Mouse (Mus musculus): Measurements from ENCODE around the gene Dusp8. TPM values are rescaled to one million over a fixed set of nuclear protein-coding genes. Genes with fewer than 3 reads are reported as not detected.
A peak's percentile ranks its signal among the peaks of the same experiment; 100 is the strongest.
"Not testable (repeated sequence)": the region's sequence is repeated elsewhere in the genome, so short reads cannot be mapped to it uniquely, and the experiment has no call there.

The Dusp8 gene
- total RNA-seq (2017): not detected in 2 replicates

DNA sequence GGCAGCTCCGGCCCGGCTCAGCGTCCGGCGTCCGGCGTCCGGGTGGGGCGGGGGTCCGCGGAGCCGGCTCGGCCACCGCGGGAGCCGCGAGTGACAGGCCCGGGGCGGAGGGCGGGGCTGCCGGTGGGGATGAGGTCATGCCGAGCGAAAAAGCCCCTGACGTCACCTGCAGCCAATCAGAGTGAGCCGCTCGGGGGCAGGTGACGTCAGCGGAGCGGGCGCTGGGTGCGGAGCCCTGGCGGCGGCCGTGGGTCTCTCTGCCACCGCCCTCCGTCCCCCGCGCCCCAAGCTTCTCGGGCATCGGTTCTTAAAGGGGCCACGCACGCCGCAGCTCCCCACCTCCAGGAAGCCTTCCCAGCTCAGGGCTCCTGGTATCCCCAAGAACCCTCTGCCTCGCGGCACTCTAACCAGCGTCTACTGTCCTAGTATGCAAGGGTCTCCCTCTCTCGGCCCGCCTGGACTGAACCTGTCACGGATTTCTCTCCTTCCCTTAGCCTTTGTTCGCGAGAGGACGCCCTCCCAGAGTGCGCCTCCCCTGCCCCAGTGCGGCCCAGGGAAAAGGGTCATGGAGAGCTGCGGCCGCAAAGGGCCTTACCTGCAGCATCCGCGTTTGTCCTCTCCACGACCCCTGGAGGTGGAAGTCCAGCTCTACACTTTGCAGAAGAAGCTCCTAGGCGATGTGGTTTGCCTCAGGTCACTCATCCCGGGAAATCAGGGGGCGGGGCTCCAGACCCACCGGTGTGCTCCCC is at the start of gene Dusp8:
Gene Dusp8, minus strand, starts transcription at position 661 of the 749 bp plus-strand sequence.
- ATAC-seq (ENCODE audit: extremely low read depth, insufficient number of reproducible peaks, low FRiP score, poor library complexity, severe bottlenecking): peak; percentile 55

DNA sequence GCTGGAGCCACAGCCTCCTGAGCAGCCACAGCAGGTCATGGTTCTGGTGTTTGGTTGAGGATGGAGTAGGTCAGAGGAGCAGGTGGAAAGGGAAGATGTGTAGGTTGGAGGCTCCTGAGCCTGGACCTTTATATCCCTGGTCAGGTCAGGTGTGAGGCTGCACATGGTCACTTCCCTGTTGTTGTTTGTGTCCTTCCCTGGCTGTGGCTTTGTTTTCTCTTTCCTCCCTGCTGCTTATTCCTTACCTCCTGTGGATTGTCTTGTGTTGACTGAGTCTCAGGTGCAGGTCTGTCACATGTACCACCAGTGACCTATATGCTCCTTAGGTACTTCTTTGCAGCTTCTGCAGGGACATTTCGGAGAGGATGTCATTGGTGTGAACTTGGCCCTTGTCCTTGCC is 48.9 kb upstream of the Dusp8 start, which contains the start of gene Gm45337:
Gene Gm45337, minus strand, starts transcription at position 101 of the 400 bp plus-strand sequence.
- ATAC-seq (ENCODE audit: extremely low read depth, insufficient number of reproducible peaks, low FRiP score, poor library complexity, severe bottlenecking): no peak

DNA sequence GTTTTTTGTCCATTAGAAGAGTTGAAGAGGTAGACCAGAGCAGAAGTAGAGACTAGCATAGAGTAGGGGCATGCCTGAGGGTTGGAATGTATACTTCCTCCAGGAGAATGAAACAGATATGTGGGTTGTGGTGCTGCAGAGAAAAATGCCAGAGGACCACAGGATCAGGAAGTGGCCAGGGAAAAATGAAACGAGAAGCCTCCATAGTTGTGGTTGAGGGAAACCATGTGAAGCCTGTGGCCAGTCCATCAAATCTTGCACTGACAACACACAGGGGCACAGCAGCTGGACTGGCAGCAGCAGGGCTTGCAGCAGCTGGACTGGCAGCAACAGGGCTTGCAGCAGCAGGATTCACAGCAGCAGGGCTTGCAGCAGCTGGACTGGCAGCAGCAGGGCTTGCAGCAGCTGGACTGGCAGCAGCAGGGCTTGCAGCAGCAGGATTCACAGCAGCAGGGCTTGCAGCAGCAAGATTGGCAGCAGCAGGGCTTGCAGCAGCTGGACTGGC is 47.9 kb upstream of the Dusp8 start:
- not testable (repeated sequence) for ATAC-seq (ENCODE audit: extremely low read depth, insufficient number of reproducible peaks, low FRiP score, poor library complexity, severe bottlenecking)

DNA sequence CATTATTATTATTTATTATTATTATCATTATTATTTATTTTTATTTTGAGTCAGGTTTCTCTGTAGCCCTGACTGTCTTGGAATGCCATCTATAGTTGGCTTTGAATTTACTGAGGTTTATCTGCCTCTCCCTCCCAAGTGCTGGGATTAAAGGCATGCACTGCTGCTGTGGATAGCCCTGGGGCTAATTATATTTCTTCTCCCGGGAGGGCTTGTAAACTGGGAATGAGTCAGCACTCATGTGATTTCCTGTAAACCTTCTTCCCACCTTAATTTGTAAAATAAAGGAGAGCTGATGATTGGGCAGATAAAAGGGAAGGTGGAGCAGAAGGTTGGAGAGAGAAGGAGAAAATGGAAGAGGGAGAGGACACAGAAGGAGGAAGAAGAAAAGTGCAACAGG is 45.1 kb upstream of the Dusp8 start:
- no peak for ATAC-seq (ENCODE audit: extremely low read depth, insufficient number of reproducible peaks, low FRiP score, poor library complexity, severe bottlenecking)

DNA sequence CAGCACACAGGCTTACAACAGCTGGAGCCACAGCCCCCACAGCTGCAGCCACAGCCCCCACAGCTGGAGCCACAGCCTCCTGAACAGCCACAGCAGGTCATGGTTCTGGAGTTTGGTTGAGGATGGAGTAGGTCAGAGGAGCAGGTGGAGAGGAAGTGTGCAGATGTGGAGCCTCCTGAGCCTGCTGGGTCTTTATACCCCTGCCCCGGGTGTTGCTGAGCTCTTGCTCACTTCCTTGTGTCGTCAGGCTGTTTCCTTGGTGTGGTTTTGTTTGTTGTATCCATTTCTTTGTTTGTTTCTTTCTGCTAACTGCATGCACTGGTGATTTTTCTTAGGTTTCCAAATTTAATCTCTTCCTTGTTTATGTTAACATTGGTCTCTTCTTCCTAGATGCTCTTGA is 40.3 kb upstream of the Dusp8 start, which contains the start of gene Gm39115:
Gene Gm39115, minus strand, starts transcription at position 101 of the 400 bp plus-strand sequence.
- not testable (repeated sequence) for ATAC-seq (ENCODE audit: extremely low read depth, insufficient number of reproducible peaks, low FRiP score, poor library complexity, severe bottlenecking)

DNA sequence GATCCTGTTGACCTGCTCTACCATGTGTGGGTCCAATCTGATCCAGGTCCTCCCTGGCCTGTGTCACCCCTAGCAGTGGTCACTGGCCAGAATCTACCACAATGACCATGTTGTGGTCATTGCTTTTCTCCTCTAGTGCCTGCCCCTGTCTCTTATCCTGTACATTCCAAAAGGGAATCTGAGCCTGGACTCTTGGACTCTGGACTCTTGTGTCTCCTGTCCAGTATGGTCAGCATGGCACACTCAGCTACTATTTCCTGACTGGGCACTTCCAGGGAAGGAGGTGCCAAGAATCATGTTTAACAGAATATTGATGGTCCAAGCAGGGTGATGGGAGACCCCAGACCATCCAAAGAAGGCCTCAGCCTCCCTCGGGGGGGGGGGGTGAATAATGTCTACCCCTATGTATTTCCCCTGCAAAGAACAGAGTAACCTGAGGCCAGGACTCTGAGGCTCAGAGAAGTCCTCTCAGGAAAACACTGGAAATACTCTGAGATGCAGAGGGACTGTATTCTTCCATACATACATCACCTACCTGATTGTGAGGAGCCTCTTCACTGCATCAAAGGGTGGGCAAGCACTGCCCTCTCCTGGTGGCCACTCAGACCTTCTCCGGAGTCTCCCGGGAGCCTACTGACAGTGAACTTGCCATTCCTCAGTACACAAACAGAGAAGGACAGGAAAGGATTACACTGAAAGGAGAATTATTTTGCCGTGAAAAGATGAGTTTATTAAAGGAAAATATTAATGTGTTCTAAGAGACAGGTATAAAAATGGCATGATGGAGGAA is 38.8 kb upstream of the Dusp8 start:
- no peak for ATAC-seq (ENCODE audit: extremely low read depth, insufficient number of reproducible peaks, low FRiP score, poor library complexity, severe bottlenecking)

DNA sequence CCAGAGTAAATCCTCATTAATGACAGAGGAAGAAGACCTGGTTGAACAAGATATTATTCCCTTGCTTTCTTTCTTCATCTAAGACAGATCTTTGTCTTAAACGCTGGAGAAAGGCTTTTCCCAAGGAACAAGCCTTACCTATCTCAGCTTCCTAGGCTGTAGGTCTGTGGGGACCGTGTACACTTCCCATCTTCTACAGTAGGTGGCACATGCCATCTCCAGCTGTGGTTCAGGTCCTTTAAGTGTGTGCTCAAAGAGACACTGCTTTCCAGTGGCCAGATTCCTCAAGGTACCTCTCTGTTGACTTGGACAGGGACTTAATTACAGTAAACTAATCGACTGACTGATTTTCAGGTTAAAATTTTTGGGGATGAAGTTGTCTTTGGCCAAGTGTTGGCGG is 33.2 kb upstream of the Dusp8 start:
- no peak for ATAC-seq (ENCODE audit: extremely low read depth, insufficient number of reproducible peaks, low FRiP score, poor library complexity, severe bottlenecking)

DNA sequence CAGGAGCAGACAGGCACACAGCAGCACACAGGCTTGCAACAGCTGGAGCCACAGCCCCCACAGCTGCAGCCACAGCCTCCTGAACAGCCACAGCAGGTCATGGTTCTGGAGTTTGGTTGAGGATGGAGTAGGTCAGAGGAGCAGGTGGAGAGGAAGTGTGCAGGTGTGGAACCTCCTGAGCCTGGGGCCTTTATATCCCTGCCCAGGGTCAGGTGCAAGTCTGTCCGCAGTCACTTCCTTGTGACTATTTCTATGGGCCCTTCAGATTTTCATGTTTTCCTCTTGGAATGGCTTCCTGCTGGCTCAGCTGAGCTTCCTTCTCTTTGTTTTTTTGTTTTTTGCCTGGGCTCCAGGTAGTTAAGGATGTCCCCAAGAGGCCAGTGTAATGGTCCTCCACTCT is 25.0 kb upstream of the Dusp8 start, which contains the start of gene Gm45618:
Gene Gm45618, minus strand, starts transcription at position 101 of the 400 bp plus-strand sequence.
- ATAC-seq (ENCODE audit: extremely low read depth, insufficient number of reproducible peaks, low FRiP score, poor library complexity, severe bottlenecking): not testable (repeated sequence)

DNA sequence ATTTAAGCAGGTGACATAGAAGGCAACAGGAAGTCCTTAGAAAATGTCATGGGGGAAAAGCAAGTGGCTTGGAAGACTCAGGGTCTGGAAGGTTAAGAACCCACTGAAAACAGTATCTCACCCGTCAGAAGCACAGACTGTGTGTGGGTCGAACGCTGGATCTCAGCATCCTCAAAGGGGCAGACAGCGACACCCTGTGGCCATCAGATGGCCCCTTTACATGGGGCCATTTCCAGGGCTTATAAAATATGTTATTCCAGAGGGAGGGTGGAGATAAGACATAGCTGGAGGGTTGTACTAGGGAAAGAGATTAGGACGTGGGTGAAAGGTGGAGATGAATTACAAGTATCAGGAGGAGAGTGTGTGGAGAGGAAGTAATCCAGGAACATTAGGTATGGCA is 24.0 kb upstream of the Dusp8 start:
- ATAC-seq (ENCODE audit: extremely low read depth, insufficient number of reproducible peaks, low FRiP score, poor library complexity, severe bottlenecking): no peak

DNA sequence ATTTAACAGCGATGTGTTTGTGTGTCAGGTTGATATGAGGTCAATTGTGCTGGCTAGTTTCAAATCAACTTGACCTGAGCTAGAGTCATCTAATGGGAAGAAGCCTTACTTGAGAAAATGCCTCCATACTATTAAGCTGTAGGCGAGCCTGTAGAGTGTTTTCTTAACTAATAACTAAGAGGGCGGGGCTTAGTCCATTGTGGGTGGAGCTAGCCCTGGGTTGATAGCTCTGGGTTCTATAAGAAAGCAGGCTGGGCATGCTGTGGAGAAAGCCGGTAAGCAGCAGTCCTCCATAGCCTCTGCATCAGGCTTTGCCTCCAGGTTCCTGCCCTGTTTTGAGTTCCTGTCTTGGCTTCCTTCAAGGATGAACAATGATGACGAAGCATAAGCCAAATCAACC is 9.1 kb upstream of the Dusp8 start:
- ATAC-seq (ENCODE audit: extremely low read depth, insufficient number of reproducible peaks, low FRiP score, poor library complexity, severe bottlenecking): no peak

DNA sequence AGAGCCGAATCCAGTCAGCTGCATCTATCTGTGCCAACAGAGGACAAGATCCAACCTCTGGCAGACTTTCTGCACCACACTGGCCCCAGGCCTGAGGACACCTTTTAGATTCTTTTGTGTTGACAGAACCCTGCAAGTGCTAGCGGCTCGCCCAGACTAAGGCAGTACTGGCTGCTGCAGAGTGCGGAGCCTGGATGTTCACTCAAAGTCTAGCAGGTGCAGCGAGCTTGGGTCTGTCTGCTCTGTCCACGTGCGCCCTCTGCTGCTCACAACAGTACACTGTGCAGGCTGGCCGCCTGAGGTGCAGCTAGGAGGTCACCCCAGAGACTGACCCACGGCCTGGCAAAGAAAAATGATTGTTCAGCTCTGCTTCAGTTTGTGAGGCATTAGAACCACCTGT is 2.1 kb upstream of the Dusp8 start:
- peak; percentile 60; the same call in 1 of the 2 replicates for ATAC-seq (ENCODE audit: extremely low read depth, insufficient number of reproducible peaks, low FRiP score, poor library complexity, severe bottlenecking)

DNA sequence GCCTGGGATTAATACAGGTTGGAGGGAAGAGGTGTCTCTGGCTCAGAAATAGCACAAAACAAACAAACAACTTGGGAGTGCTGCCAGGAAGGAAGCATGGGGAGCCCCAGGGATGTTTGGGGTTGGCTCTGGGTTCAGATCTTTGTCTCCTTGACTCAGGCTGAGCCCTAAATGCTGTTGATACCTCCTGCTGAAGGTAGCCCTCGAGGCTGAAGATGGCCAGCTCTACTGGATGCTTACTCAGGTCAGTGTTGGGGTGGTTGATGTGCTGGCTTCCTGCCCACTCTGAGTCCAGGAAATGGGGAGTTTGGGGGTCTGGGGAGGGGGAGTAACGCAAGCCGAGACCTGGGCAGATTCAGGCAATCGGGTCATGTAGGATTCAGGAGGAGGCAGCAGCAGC is 1.1 kb upstream of the Dusp8 start:
- no peak for ATAC-seq (ENCODE audit: extremely low read depth, insufficient number of reproducible peaks, low FRiP score, poor library complexity, severe bottlenecking)

DNA sequence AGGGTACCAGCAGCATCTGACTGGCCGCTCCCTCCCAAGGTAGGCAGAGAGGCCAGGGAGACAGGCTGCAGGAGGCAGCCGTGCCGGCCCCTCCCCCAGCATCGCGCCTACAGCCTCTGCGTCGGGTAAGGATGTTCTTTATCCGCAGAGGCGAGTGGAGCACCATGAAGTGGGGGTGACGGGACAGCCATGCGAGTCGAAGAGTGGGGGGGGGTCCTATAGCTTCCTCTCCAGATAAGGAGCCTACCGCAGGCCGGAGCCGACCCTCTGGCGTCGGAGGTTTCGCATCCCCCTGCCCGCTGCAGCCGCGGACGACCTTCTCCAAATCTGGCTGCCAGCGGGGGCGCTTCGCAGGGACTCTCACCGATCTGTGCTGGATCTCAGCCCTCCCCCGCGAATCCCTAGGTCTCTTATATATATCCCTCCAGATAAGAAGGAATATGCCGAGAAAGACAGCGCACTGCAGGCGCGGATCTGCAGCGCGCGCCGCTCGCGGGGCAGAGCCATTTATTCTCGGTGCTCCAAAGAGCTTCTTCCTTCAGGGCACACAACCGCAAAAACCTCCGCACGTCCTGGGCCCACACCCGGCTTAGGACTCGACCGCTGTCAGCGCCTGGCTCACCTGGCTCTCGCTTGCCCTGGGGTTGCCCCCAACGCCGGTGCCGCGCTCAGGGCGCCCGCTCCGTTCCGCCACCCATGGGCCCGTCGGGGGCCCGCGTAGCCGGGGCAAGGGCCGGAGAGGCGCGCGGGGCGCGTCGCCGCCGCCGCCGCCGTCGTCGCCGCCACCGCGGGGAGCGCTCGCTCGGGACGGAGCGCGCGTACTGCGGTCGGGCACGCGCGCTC is 1.1 kb downstream of the Dusp8 start:
- ATAC-seq (ENCODE audit: extremely low read depth, insufficient number of reproducible peaks, low FRiP score, poor library complexity, severe bottlenecking): no peak

DNA sequence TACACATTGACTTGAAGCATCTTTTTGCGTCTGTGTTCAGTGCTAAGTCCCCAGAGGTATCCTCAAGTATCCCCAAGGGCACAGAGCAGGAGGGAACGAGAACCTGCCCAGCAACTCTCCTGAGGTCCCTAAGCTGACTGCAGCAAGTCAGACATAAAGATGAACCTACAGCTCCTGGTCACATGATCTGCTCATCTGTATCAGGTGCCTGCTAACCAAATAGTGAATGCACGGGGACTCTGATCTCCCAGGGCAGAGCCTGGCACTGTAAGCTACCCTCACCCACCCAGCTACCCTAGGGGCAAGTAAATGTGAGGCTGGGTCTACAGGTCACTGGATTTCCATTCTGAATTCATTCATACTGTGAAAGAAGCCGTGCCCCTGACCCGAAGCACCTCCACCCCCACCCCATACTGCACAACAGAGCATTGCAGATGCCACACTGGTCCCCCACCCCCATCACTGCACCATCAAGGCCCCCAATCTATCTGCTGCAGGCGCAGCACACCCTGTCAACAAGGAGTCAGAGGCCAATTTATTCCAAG is 1.9 kb downstream of the Dusp8 start:
- ATAC-seq (ENCODE audit: extremely low read depth, insufficient number of reproducible peaks, low FRiP score, poor library complexity, severe bottlenecking): no peak

DNA sequence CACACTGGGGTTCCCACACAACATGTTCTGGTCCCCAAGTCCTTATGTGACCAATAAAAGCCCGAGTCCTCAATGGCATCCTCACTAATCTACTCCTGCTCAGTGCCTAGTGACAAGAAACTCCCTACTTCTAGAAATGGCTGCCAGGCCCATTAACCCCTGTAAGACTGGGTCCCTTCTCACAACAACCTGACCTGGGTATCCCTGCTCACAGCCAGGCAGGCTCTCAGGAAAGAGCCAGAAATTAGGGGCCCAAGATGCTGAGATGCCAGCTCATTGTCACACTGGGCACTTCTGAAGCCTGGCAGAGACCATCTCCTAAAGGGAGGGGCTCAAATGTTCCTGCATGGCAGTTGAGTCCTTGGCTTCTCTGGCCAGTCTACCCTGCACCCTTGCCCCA is 2.7 kb downstream of the Dusp8 start:
- no peak for ATAC-seq (ENCODE audit: extremely low read depth, insufficient number of reproducible peaks, low FRiP score, poor library complexity, severe bottlenecking)

DNA sequence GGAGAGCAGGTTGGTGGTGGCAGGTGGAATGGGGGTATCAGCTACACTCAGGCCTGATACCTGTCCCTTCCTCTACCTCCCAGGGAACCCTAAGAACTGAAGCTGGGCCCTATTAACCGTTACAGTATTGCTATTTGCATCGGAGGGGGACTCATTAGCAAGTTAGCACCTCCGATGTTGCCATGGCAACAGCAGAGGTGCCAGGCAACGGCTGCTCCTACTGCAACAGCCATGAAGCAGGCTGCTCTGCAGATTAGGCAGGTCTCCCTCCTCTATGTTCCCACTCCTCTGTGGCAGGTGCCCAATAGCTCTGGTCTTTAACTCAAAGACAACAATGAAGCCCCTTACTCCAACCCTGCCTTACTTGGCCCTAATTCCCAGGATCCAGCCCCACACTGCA is 3.8 kb downstream of the Dusp8 start:
- no peak for ATAC-seq (ENCODE audit: extremely low read depth, insufficient number of reproducible peaks, low FRiP score, poor library complexity, severe bottlenecking)

DNA sequence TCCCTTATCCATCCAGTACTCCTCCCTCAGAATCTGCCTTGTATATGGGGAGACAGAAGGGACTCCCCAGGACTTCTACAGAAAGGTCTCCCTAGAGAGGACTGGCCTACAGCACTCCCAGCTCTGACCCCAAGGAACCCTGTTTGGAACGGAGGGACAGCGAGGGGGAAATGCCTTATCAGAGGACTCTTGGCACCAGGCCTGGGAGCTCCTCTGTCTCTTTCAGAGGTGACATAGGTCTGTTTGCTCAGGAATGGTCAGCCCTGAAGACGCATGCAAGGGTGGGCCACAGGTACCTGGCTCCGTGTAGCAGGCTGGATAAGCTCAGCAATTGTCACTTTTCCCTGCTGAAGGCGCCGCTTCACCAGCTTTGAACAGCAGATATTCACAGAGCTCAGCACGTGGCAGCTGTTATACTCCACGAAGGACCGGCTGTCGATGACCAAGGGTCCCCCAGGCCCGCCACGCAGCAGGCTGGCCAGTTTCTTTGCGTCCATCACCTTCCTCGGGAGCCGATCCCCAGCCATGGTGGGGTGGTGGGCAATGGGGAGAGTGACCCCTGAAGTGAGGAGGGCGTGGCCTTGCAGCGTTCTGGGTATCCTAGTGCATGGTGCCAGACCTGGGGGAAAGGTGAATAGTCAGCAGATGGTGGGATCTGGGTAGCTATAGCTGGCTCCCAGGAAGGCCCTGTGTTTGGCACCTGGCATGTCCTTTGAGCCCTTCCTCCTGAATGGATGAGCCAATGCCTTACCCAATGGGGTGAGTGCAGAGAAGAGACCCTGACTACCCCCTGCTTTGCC is 5.8 kb downstream of the Dusp8 start:
- ATAC-seq (ENCODE audit: extremely low read depth, insufficient number of reproducible peaks, low FRiP score, poor library complexity, severe bottlenecking): no peak

DNA sequence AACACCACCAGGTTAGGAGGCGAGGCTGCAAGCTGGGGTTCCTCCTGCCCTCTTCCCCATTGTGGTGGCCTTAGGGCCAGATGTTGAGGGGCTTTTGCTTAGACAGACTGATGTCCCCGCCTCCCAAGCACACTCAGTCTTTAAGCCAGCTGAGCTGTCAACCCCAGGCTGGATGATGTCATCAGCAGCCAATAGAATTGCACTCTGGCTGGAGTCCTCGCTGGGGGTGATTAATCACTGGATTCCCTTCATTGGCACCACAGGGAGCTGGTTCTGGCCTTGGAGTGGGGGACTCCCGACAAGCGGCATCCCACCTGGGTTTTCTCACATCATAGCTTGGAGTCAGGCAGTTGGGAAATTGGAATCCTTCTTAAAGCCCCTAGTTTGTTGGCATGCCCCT is 6.8 kb downstream of the Dusp8 start:
- no peak for ATAC-seq (ENCODE audit: extremely low read depth, insufficient number of reproducible peaks, low FRiP score, poor library complexity, severe bottlenecking)

All from neutrophil, adult 5-6 weeks (primary cell).